Mouse (Mus musculus) frontal cortex, adult 2 months (tissue): ENCODE data around the gene Jmjd4. TPM values are rescaled to one million over a fixed set of nuclear protein-coding genes. Genes with fewer than 3 reads are reported as not detected.

Experiments used
- DNase-seq, 2 experiments: peaks; one replicate each; pipeline ENCODE4 v3.0.0; 2022; ENCODE audit warnings: low spot score in 1 of 2; ENCODE audit errors: extremely low spot score in 1 of 2
- polyA plus RNA-seq: library from polyadenylated mRNA; depleted of rRNA; stranded (reverse); fragments of >200 nt; gene quantifications from 2 replicates; pipeline ENCODE4 v1.2.3, GENCODE M21; 2012; rRNA removed

The Jmjd4 gene
- polyA plus RNA-seq, 1 experiment = 15.6 TPM

DNA sequence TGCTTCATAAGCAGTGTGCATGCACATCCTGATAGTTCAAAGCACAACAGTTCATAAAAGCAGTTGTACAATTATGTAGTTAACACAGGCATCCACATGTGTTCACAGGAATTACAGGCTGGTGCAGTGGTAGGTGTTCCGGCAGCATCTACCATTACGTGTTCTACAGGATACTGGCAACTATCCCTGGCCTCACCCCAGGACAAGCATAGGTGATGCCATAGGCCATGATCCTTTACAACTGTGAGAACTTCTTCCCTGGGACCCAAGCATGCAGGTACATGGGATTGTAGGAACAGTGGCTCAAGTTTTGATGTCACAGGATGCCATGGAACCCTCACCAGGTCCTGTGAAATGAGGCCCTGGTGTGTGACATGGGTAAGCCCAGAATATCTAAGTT lies 10.6 kb downstream of the Jmjd4 start:
- no peak for DNase-seq

- no peak for DNase-seq
Observed at GRCm38 (mm10) chr11:59471413-59472325, 21.8 kb downstream of the Jmjd4 start.

GRCm38 (mm10) chr11:59472326-59472677 lies 22.5 kb downstream of the Jmjd4 start, which contains the start of gene Zfp867:
Gene Zfp867 (minus strand): TSS chr11:59472474.
- DNase-seq = peak; percentile 87 to 95

- no peak for DNase-seq
Observed at GRCm38 (mm10) chr11:59477240-59477639, 27.4 kb downstream of the Jmjd4 start.

DNA sequence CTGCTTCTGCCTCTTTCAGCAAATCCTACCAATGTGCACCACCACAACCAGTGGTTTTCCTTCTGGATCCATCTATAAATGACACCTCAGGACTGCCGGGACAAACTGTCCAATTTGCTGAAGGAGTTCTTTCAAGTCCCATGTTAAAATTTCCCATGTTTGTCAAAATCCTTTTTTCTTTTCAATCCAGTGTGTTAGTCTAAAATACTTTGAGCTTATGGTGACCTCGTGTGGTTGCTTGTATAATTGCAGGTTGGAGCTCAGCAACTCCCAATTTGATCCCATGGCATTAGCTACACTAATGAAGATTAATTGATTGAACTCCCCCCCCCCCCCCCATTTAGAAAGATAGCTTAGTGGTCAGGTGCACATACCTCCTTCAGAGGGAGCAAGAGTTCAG lies 33.4 kb downstream of the Jmjd4 start:
- peak in 1 of 2 experiments; percentile 78 for DNase-seq

- DNase-seq = no peak
Observed at GRCm38 (mm10) chr11:59485641-59486040, 35.8 kb downstream of the Jmjd4 start.

DNA sequence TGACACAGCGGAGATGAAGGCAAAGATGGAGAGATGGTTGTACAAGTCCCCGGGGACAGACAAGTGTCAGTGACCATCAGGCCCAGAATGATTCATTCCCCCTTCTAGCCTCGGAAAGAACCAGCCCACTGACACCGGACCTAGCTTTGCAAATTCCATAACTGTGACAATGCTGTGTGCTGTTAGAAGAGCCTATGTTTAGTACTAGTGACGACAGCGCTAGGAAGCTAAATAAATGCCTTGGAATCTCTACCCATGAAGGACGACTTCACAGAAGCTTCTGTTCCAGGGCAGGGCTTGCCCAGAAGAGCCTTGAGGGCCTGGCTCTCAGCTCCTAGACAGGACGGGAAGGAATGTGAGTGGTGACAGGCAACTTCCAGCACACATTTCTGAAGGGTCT lies 36.4 kb downstream of the Jmjd4 start:
- DNase-seq = peak in 1 of 2 experiments; percentile 41

- DNase-seq = peak in 1 of 2 experiments; percentile 55
Observed at GRCm38 (mm10) chr11:59496672-59497310, 46.9 kb downstream of the Jmjd4 start.

GRCm38 (mm10) chr11:59497747-59498146 lies 47.9 kb downstream of the Jmjd4 start:
- no peak for DNase-seq

GRCm38 (mm10) chr11:59501978-59502700 lies 52.3 kb downstream of the Jmjd4 start:
- no peak for DNase-seq

DNA sequence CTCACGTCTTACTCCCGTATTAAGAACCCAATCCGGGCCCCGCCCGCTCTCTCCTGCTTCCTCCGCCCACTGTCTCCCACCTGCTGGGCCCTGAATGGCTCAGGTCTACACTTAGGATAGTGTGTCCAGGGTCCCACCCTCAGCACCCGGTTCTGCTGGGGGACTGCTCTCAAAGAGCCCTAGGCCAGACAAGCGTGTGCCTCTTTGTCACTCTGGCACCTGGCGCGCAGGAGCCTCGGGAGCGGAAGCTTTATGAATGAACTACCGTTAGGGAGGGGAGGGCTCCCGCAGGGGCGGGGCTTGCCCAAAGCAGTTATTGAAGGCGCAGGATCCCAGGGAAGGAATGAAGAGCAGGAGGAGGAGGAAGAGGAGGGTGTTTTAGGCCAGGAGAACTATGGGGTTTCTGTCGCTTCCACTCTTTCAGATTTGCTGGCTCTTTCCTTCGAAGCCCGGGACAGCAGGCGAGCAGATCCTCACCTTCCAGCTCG lies 55.5 kb downstream of the Jmjd4 start:
- DNase-seq = peak; percentile 48 to 73

GRCm38 (mm10) chr11:59505839-59506712 lies 56.2 kb downstream of the Jmjd4 start:
- DNase-seq = peak in 1 of 2 experiments; percentile 77

DNA sequence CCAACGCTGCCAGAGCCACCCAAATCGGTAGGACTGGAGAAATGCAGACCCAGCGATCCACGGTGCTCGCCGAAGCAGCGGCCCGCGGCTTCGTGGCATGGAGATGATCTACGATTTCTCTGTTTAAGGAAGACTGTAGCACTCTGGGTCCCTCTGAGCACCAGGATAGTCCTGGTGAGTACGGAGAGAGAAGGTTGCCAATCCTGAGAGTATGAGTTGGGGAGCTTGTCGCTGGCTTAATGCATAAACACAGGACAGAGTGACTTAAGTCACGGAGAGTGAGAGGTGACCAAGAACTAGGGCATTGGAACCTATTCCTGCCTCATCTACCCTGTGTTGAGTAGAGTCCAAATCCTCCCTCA lies 56.8 kb downstream of the Jmjd4 start:
- DNase-seq = no peak

Other genes with a start within 250 kb of the Jmjd4 start
- 48.7 and 58.2 TPM in 2 replicates for gene Mrpl55, start 247.6 kb upstream of the Jmjd4 start, polyA plus RNA-seq
- 33.2 and 35.6 TPM in 2 replicates for gene 2310033P09Rik, start 241.7 kb upstream of the Jmjd4 start, polyA plus RNA-seq
- 593 and 603 TPM in 2 replicates for gene Arf1, start 221.8 kb upstream of the Jmjd4 start, polyA plus RNA-seq
- gene Wnt3a, start 159.3 kb upstream of the Jmjd4 start, polyA plus RNA-seq = 0.04 TPM in 1 of 2 replicates, not detected in the other
- gene Wnt9a, start 143.1 kb upstream of the Jmjd4 start, polyA plus RNA-seq = 9.4 and 12.2 TPM in 2 replicates
- gene Prss38, start 74.4 kb upstream of the Jmjd4 start, polyA plus RNA-seq = 0.11 and 0.12 TPM in 2 replicates
- gene Snap47, start 1.1 kb downstream of the Jmjd4 start, polyA plus RNA-seq = 337 and 389 TPM in 2 replicates
- gene Zfp867, start 22.4 kb downstream of the Jmjd4 start, polyA plus RNA-seq = 3.2 and 3.8 TPM in 2 replicates
- 8.2 and 8.9 TPM in 2 replicates for gene Zkscan17, start 76.7 kb downstream of the Jmjd4 start, polyA plus RNA-seq
- 0.57 and 0.64 TPM in 2 replicates for gene Nlrp3, start 91.5 kb downstream of the Jmjd4 start, polyA plus RNA-seq
- not detected in 2 replicates for gene Olfr222, start 126.2 kb downstream of the Jmjd4 start, polyA plus RNA-seq
- gene Olfr223, start 143.2 kb downstream of the Jmjd4 start, polyA plus RNA-seq = not detected in 2 replicates
- gene Mprip, start 211.3 kb downstream of the Jmjd4 start, polyA plus RNA-seq = 146 and 154 TPM in 2 replicates